Mouse (Mus musculus) T-helper 2 cell (primary cell): ENCODE data around the gene Fam151b.

Experiments
- in situ Hi-C: fragments of 300-600 bp; cut with MboI, MseI; formaldehyde crosslinking; loops from one replicate; pipeline ENCODE4 v1.15.1; 2025; ENCODE audit warnings: high pct_unique_total_duplicates

The Fam151b gene

GRCm38 (mm10) chr13:92419630-92420029 lies 64.2 kb downstream of the Fam151b start:
- in situ Hi-C loops, result loop anchor here (25.0 kb wide), 1 partner anchor 1768 kb away; no protein-coding TSS in a partner anchor

GRCm38 (mm10) chr13:92410486-92410885 lies 73.3 kb downstream of the Fam151b start:
- in situ Hi-C loops, result loop anchor here (25.0 kb wide), 1 partner anchor 1777 kb away; no protein-coding TSS in a partner anchor

- in situ Hi-C loops, result loop anchor here (25.0 kb wide), 1 partner anchor 1784 kb away; no protein-coding TSS in a partner anchor
Measured at GRCm38 (mm10) chr13:92403496-92403895, 80.3 kb downstream of the Fam151b start.

- in situ Hi-C loops, result loop anchor here (25.0 kb wide), 1 partner anchor 1785 kb away; no protein-coding TSS in a partner anchor
Measured at GRCm38 (mm10) chr13:92402063-92402462, 81.8 kb downstream of the Fam151b start.
